Mouse (Mus musculus): ENCODE measurements around the gene Sept9. TPM values are rescaled to one million over a fixed set of nuclear protein-coding genes. Genes with fewer than 3 reads are reported as not detected.
A peak's percentile ranks its signal among the peaks of the same experiment; 100 is the strongest.

Sept9 gene
- polyA plus RNA-seq, 1 experiment from 2014 or later = 139 TPM

GRCm38 (mm10) chr11:117292446-117292845, 93.0 kb downstream of the Sept9 start:
- Histone ChIP-seq H3K9ac (ENCODE audit: low read length) (no peak overlapping the region), H3K4me3 (ENCODE audit: low read length) (no peak overlapping the region), H3K36me3 (ENCODE audit: control insufficient read depth, insufficient read depth, low read length) (peaks cover 16% of the 10 kb centered on the region), H3K9me3 (ENCODE audit: control insufficient read depth, low read length) (no peaks in the 10 kb centered on the region), H3K4me1 (replicated peaks; ENCODE audit: control insufficient read depth, insufficient read depth, low read length) (peaks cover 6% of the 10 kb centered on the region), H3K4me2 (ENCODE audit: low read depth, low read length) (no peak overlapping the region), H3K27ac (ENCODE audit: low read length) (no peak overlapping the region), H3K27me3 (ENCODE audit: control insufficient read depth, insufficient read depth, low read depth, low read length) (no peaks in the 10 kb centered on the region)
- ATAC-seq (ENCODE audit: low read depth) = no peak
- 73% methylated on average over 11 of the region's 11 CpGs for WGBS

DNA sequence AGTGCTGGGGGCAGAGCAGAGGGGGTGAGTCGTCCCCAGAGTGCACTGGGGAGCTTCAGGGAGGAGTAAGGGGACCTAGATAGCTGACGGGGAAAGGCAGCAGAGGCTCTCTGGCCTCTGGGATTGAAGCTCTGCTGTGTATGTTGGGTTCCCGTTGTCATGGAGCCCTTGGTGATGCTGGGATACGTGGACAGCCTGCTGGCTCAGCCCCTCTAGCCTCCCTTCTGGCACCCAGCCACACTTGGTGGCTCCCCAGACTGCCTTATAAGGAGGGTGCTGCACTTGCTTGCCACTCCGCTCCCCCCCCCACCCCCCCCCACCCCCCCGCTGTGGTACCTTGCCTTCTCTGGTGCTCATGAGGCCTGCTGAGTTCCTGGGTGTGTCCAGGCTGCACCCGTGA, 95.8 kb downstream of the Sept9 start:
- 0 out of 2 replicates have a peak, but pooled peaks have one; percentile 6 for ATAC-seq (ENCODE audit: low read depth)
- no peak overlapping the region for H3K27ac ChIP-seq (ENCODE audit: low read length)
- H3K36me3 ChIP-seq (ENCODE audit: control insufficient read depth, insufficient read depth, low read length) = peaks cover 16% of the 10 kb centered on the region

DNA sequence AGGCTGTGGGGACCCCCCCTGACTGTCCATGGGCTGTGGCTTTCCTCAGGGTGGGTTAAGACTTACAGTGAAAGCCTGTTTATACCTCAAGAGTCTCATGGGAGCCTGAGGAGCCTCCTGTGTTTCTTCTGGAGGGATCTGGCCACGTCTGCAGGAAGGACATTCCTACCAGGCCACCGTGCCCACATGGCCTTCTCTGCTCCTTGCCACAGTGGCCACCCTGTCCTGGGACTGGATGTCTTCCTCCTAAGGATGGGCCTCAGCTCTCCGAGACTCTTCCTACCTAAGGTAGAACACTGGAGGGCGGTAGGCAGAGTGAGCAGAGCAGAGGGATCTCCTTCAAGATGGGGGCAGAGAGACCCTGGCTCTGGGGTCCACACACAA, 96.6 kb downstream of the Sept9 start:
- Histone ChIP-seq H3K9ac (ENCODE audit: low read length) (0 out of 2 replicates have a peak overlapping the region, but pooled peaks have one; percentile 8), H3K9me3 (ENCODE audit: control insufficient read depth, low read length) (no peaks in the 10 kb centered on the region), H3K4me1 (replicated peaks; ENCODE audit: control insufficient read depth, insufficient read depth, low read length) (peaks cover 5% of the 10 kb centered on the region), H3K36me3 (ENCODE audit: control insufficient read depth, insufficient read depth, low read length) (peaks cover 10% of the 10 kb centered on the region), H3K4me3 (ENCODE audit: low read length) (no peak overlapping the region), H3K27me3 (ENCODE audit: control insufficient read depth, insufficient read depth, low read depth, low read length) (no peaks in the 10 kb centered on the region), H3K27ac (ENCODE audit: low read length) (peak overlapping the region; percentile 33; the same call in 1 of the 2 replicates), H3K4me2 (ENCODE audit: low read depth, low read length) (no peak overlapping the region)
- no peak for ATAC-seq (ENCODE audit: low read depth)
- WGBS = 64% methylated on average over 4 of the region's 4 CpGs

More for the DNA sequence above, 95.8 kb downstream of the Sept9 start:
- no peak overlapping the region for H3K4me3 ChIP-seq (ENCODE audit: low read length)
- no peak overlapping the region for H3K4me2 ChIP-seq (ENCODE audit: low read depth, low read length)
- no peak overlapping the region for H3K9ac ChIP-seq (ENCODE audit: low read length)
- H3K27me3 ChIP-seq (ENCODE audit: control insufficient read depth, insufficient read depth, low read depth, low read length) = no peaks in the 10 kb centered on the region
- 50% methylated on average over 7 of the region's 7 CpGs for WGBS
- no peaks in the 10 kb centered on the region for H3K9me3 ChIP-seq (ENCODE audit: control insufficient read depth, low read length)
- H3K4me1 ChIP-seq (replicated peaks; ENCODE audit: control insufficient read depth, insufficient read depth, low read length) = peaks cover 5% of the 10 kb centered on the region

DNA sequence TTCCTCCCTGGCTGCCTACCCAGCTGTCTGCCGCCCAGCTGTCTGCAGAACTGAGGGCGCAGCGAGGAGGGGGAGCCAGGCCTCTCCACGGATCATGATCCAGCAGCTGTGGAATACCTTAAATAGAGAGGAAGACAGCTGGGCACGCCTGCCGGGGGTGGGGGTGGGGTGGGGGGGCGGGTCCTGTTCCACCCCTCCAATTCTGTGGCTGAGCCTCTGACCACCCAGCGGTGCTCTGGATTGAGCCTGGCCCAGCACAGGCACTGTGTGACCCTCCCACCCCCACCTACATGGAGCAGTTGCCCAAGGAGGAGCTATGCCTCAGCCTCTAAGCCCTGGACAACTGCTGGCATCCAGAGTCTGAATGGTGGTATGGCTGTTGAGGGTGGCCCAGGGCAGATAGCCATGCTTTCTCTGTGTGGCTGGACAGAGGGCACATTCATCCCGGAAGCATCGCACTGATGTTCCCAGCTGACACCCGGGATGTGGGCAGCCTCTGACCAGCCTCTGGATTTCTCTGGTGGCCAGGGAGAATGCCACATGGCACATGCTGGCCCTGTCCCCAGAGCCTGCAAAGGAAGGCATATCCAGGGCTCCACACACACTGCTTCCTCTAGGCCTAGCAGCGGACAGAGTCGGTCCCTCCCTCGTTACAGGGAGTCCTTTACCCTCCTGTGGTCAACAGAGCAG, 97.2 kb downstream of the Sept9 start:
- WGBS = 65% methylated on average over 14 of the region's 14 CpGs
- 0 out of 2 replicates have a peak overlapping the region, but pooled peaks have one; percentile 5 for H3K27ac ChIP-seq (ENCODE audit: low read length)

DNA sequence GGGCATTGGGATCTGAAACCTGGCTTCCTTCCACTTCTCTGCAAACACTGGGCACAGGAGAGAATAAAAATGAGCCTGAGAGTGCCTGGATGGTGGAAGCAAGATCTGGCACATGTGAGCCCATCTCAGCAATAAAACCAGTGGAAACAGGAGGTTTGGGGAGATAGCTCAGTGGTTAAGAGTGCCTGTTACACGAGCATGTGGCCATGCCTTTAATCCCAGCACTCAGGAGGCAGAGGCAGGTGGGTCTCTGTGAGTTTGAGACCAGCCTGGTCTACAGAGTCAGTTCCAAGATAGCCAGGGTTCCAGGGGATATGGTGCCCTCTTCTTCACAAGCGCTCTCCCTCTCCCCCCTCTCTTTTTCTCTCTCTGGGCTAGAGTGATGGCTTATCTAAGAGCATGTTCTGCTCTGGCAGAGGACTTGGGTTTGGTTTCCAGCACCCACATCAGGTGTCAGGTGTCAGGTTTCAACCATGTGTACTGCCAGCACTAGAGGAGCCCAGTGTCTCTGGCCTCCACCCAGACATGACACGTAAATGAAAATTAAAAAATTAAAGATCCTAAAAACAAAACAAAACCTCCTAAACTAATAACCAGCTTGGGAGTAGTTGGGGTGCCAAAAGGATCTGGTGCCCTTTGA, 97.8 kb downstream of the Sept9 start:
- no peak for ATAC-seq (ENCODE audit: low read depth)
- H3K9me3 ChIP-seq (ENCODE audit: control insufficient read depth, low read length) = no peaks in the 10 kb centered on the region
- H3K4me1 ChIP-seq (replicated peaks; ENCODE audit: control insufficient read depth, insufficient read depth, low read length) = peaks cover 8% of the 10 kb centered on the region
- H3K27me3 ChIP-seq (ENCODE audit: control insufficient read depth, insufficient read depth, low read depth, low read length) = no peaks in the 10 kb centered on the region
- H3K4me3 ChIP-seq (ENCODE audit: low read length) = no peak overlapping the region
- H3K4me2 ChIP-seq (ENCODE audit: low read depth, low read length) = no peak overlapping the region
- H3K36me3 ChIP-seq (ENCODE audit: control insufficient read depth, insufficient read depth, low read length) = peaks cover 2% of the 10 kb centered on the region; the same call in 1 of the 2 replicates
- 82% methylated on average over 3 of the region's 3 CpGs for WGBS
- no peak overlapping the region for H3K27ac ChIP-seq (ENCODE audit: low read length)
- H3K9ac ChIP-seq (ENCODE audit: low read length) = no peak overlapping the region

More for the DNA sequence above, 97.2 kb downstream of the Sept9 start:
- Histone ChIP-seq H3K4me1 (replicated peaks; ENCODE audit: control insufficient read depth, insufficient read depth, low read length) (peaks cover 5% of the 10 kb centered on the region), H3K36me3 (ENCODE audit: control insufficient read depth, insufficient read depth, low read length) (peaks cover 4% of the 10 kb centered on the region), H3K27me3 (ENCODE audit: control insufficient read depth, insufficient read depth, low read depth, low read length) (no peaks in the 10 kb centered on the region), H3K4me2 (ENCODE audit: low read depth, low read length) (no peak overlapping the region), H3K9ac (ENCODE audit: low read length) (no peak overlapping the region), H3K4me3 (ENCODE audit: low read length) (no peak overlapping the region), H3K9me3 (ENCODE audit: control insufficient read depth, low read length) (no peaks in the 10 kb centered on the region)
- peak; percentile 59 for ATAC-seq (ENCODE audit: low read depth)

- ATAC-seq (ENCODE audit: low read depth) = no peak
- H3K27ac ChIP-seq (ENCODE audit: low read length) = no peak overlapping the region
These were observed 100.3 kb downstream of the Sept9 start for GRCm38 (mm10) chr11:117299741-117300140.

GRCm38 (mm10) chr11:117300809-117301208, 101.3 kb downstream of the Sept9 start:
- H3K4me1 ChIP-seq (replicated peaks; ENCODE audit: control insufficient read depth, insufficient read depth, low read length) = peaks cover 9% of the 10 kb centered on the region
- H3K9ac ChIP-seq (ENCODE audit: low read length) = no peak overlapping the region
- no peak for ATAC-seq (ENCODE audit: low read depth)
- no peak overlapping the region for H3K4me3 ChIP-seq (ENCODE audit: low read length)
- peaks cover 5% of the 10 kb centered on the region; the same call in 1 of the 2 replicates for H3K36me3 ChIP-seq (ENCODE audit: control insufficient read depth, insufficient read depth, low read length)
- no peaks in the 10 kb centered on the region for H3K27me3 ChIP-seq (ENCODE audit: control insufficient read depth, insufficient read depth, low read depth, low read length)
- H3K4me2 ChIP-seq (ENCODE audit: low read depth, low read length) = no peak overlapping the region
- 90% methylated on average over 4 of the region's 4 CpGs for WGBS
- no peaks in the 10 kb centered on the region for H3K9me3 ChIP-seq (ENCODE audit: control insufficient read depth, low read length)
- no peak overlapping the region for H3K27ac ChIP-seq (ENCODE audit: low read length)

More at GRCm38 (mm10) chr11:117299741-117300140, 100.3 kb downstream of the Sept9 start:
- Histone ChIP-seq H3K4me2 (ENCODE audit: low read depth, low read length) (no peak overlapping the region), H3K4me3 (ENCODE audit: low read length) (no peak overlapping the region), H3K36me3 (ENCODE audit: control insufficient read depth, insufficient read depth, low read length) (peaks cover 5% of the 10 kb centered on the region; the same call in 1 of the 2 replicates), H3K9me3 (ENCODE audit: control insufficient read depth, low read length) (no peaks in the 10 kb centered on the region), H3K9ac (ENCODE audit: low read length) (no peak overlapping the region), H3K4me1 (replicated peaks; ENCODE audit: control insufficient read depth, insufficient read depth, low read length) (peaks cover 9% of the 10 kb centered on the region), H3K27me3 (ENCODE audit: control insufficient read depth, insufficient read depth, low read depth, low read length) (no peaks in the 10 kb centered on the region)
- 79% methylated on average over 6 of the region's 6 CpGs for WGBS

DNA sequence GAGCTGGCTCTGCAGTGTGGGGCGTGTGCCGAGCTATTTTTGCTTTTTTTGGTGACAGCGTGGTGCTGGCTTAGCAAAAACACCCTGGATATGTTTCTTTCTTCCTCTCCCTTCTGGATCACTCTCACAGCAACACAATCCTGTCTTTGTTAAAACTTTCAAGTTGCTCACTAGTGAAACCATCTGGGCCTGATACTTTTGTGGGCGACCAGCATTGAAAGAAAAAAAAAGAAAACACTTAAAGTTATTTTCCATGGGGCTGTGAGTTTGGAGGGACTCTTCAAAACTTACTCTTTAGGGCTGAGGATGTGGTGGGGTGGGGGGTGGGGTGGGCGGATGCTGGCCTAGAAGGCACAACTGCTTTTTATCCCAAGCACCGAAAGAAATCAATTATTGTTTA, 102.3 kb downstream of the Sept9 start:
- peaks cover 5% of the 10 kb centered on the region; the same call in 1 of the 2 replicates for H3K36me3 ChIP-seq (ENCODE audit: control insufficient read depth, insufficient read depth, low read length)
- H3K4me1 ChIP-seq (replicated peaks; ENCODE audit: control insufficient read depth, insufficient read depth, low read length) = peaks cover 10% of the 10 kb centered on the region
- no peaks in the 10 kb centered on the region for H3K27me3 ChIP-seq (ENCODE audit: control insufficient read depth, insufficient read depth, low read depth, low read length)
- WGBS = 53% methylated on average over 6 of the region's 6 CpGs
- ATAC-seq (ENCODE audit: low read depth) = peak; percentile 26; the same call in 1 of the 2 replicates
- peak overlapping the region; percentile 4; the same call in 1 of the 2 replicates for H3K27ac ChIP-seq (ENCODE audit: low read length)
- H3K9ac ChIP-seq (ENCODE audit: low read length) = no peak overlapping the region
- no peak overlapping the region for H3K4me2 ChIP-seq (ENCODE audit: low read depth, low read length)
- no peaks in the 10 kb centered on the region for H3K9me3 ChIP-seq (ENCODE audit: control insufficient read depth, low read length)
- H3K4me3 ChIP-seq (ENCODE audit: low read length) = no peak overlapping the region

- peaks cover 5% of the 10 kb centered on the region; the same call in 1 of the 2 replicates for H3K36me3 ChIP-seq (ENCODE audit: control insufficient read depth, insufficient read depth, low read length)
- H3K4me1 ChIP-seq (replicated peaks; ENCODE audit: control insufficient read depth, insufficient read depth, low read length) = peaks cover 16% of the 10 kb centered on the region
- ATAC-seq (ENCODE audit: low read depth) = no peak
- no peaks in the 10 kb centered on the region for H3K9me3 ChIP-seq (ENCODE audit: control insufficient read depth, low read length)
- no peak overlapping the region for H3K9ac ChIP-seq (ENCODE audit: low read length)
- WGBS = 81% methylated on average over 5 of the region's 5 CpGs
- H3K27me3 ChIP-seq (ENCODE audit: control insufficient read depth, insufficient read depth, low read depth, low read length) = no peaks in the 10 kb centered on the region
- peak overlapping the region; percentile 4; the same call in 1 of the 2 replicates for H3K27ac ChIP-seq (ENCODE audit: low read length)
- H3K4me2 ChIP-seq (ENCODE audit: low read depth, low read length) = no peak overlapping the region
- H3K4me3 ChIP-seq (ENCODE audit: low read length) = no peak overlapping the region
These were observed 102.9 kb downstream of the Sept9 start for GRCm38 (mm10) chr11:117302371-117302770.

Data from lung, embryonic 16.5 days (tissue).